Mouse (Mus musculus) stomach, embryonic 14.5 days (tissue): ENCODE measurements around the gene Lrrk1. TPM values are rescaled to one million over a fixed set of nuclear protein-coding genes. Genes with fewer than 3 reads are reported as not detected.

Experiments
- ATAC-seq: fragments of 200-750 bp; cut with Nextera tagmentation; 2 replicates; pipeline ENCODE4 v1.8.0; 2017; ENCODE audit warnings: low read depth, moderate TSS enrichment; ENCODE audit not compliant: insufficient number of reproducible peaks, insufficient read depth, low FRiP score
- H3K27ac ChIP-seq: fragments of 300-500 bp; sonication (generic); 2 replicates; pipeline ENCODE4 v1.5.1; 2014; ENCODE audit warnings: mild to moderate bottlenecking, low read length, moderate library complexity, mixed read lengths
- H3K27me3 ChIP-seq: fragments of 300-500 bp; sonication (generic); 2 replicates; pipeline ENCODE4 v1.6.1; 2014; ENCODE audit warnings: low read length, control low read depth, mixed read lengths; ENCODE audit not compliant: control insufficient read depth, insufficient read depth
- H3K36me3 ChIP-seq: fragments of 300-500 bp; sonication (generic); 2 replicates; pipeline ENCODE4 v1.6.1; 2014; ENCODE audit warnings: mild to moderate bottlenecking, control low read depth, low read length, moderate library complexity, mixed read lengths; ENCODE audit not compliant: control insufficient read depth, insufficient read depth
- H3K4me1 ChIP-seq: fragments of 300-500 bp; sonication (generic); 2 replicates; pipeline ENCODE4 v1.6.1; 2014; ENCODE audit warnings: low read length, control low read depth, mixed read lengths; ENCODE audit not compliant: control insufficient read depth, insufficient read depth
- H3K4me2 ChIP-seq: fragments of 300-500 bp; sonication (generic); replicated peaks from 2 replicates; pipeline ENCODE4 v1.6.1; 2014; ENCODE audit warnings: low read depth, low read length, control low read depth
- H3K4me3 ChIP-seq: fragments of 300-500 bp; sonication (generic); 2 replicates; pipeline ENCODE4 v1.5.1; 2014; ENCODE audit warnings: low read depth, low read length, control low read depth
- H3K9ac ChIP-seq: fragments of 300-500 bp; sonication (generic); replicated peaks from 2 replicates; pipeline ENCODE4 v1.6.1; 2014; ENCODE audit warnings: low read depth, mild to moderate bottlenecking, control low read depth, low read length, moderate library complexity, mixed read lengths
- H3K9me3 ChIP-seq: fragments of 300-500 bp; sonication (generic); 2 replicates; pipeline ENCODE4 v1.6.1; 2016; ENCODE audit warnings: low read depth, low read length, control low read depth; ENCODE audit not compliant: control insufficient read depth
- WGBS: fragments of 180-500 bp; shearing (Covaris S2); extraction: QIAGEN DNeasy Blood & Tissue Kit; methylation state at CpG from one replicate; pipeline ENCODE4 v1.1.7; 2014; 5-methylcytosine and 5-hydroxymethylcytosine counted together
- polyA plus RNA-seq: library from polyadenylated mRNA; unstranded; fragments of >200 nt; fragmentation: Nextera tagmentation; extraction: Ambion mirVana; gene quantifications from 2 replicates; pipeline ENCODE4 v1.2.1, GENCODE M21; 2014

Gene Lrrk1
- polyA plus RNA-seq, 1 experiment from 2014 or later: 17.9 TPM

DNA sequence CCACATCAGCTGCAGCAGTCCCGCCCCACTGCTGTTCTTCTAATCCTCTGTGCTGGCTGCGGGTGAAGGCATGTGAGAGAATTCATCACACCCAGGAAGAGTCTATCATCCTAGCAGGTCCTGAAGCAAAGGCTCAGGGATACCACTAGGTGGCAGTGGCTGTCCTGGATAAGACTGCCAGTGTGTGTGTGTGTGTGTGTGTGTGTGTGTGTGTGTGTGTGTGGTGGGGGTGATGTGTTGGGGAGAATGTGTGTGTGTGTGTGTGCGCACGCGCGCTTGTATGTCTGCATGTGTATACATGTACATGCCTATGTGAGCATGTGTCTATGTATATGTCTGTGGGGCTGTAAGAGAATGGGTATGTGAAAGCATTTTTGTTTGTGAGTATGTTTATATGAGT, 21.3 kb upstream of the Lrrk1 start:
- no peaks in the 10 kb centered on the region for H3K36me3 ChIP-seq
- WGBS: 63% methylated on average over 6 of the region's 6 CpGs
- no peak overlapping the region for H3K4me3 ChIP-seq
- no peaks in the 10 kb centered on the region for H3K9me3 ChIP-seq
- no peaks in the 10 kb centered on the region for H3K27me3 ChIP-seq
- H3K27ac ChIP-seq: no peak overlapping the region
- H3K4me1 ChIP-seq: peaks cover under 1% of the 10 kb centered on the region; the same call in 1 of the 2 replicates
- no peak overlapping the region for H3K4me2 ChIP-seq
- H3K9ac ChIP-seq: no peak overlapping the region
- no peak for ATAC-seq

DNA sequence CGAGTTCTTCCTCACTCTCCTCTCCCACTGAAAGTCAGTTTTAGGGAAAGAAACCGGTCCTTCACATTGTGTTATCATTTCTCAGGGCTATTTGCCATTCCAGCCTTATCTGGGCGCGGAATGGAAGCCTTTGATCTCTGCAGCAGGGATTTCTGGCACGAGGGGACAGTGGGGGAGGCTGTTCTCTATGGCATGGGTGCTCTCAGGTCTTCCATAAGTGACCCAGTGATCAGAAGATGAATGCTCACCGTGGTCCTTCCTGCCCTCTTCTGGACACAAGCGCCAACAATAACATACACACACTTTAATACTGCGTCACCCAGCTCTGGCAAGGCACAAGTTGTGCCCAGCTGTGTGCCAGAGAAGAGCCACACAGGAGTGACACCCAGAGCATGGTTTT, 18.8 kb upstream of the Lrrk1 start:
- WGBS: 58% methylated on average over 8 of the region's 8 CpGs
- Histone ChIP-seq H3K4me1 (peaks cover 8% of the 10 kb centered on the region; the same call in 1 of the 2 replicates), H3K9ac (no peak overlapping the region)

DNA sequence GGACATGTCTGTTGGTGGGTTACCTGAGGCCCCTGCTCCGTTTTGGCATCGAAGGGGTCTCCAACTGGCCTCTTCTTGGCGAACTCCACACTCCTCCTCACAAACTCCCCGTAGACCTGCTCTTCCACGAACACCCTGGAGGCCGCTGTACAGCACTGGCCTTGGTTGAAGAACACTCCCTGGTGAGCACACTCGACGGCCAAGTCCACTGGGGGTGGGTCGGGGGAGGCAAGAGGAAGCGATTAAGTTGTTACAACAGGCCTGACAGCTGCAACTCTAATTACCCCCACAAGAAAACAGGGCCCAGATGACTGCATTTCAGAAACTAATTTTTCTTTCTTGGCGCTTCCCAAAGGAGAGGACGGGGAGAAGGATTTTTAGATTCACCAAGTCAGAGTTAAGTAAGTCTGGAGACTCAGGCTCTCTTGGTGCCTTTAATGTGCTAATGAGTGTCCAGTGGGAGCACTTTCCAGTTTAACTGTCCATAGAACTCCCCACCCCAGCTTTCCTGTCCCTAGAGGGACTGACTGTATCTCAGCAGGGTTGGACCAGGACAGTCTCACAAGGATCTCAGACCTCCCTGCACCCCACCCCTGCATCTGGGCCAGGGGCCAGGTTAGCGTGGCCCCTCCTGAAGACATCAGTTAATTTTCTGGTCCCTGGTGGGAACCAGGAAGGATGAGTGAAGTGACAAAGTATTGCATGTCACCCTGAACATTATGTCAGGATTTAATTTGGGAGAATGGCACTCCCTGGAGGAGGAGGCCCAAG, 18.0 kb upstream of the Lrrk1 start:
- no peaks in the 10 kb centered on the region for H3K27me3 ChIP-seq
- no peak overlapping the region for H3K27ac ChIP-seq
- H3K9ac ChIP-seq: no peak overlapping the region
- H3K9me3 ChIP-seq: no peaks in the 10 kb centered on the region
- H3K4me1 ChIP-seq: peaks cover 13% of the 10 kb centered on the region; the same call in 1 of the 2 replicates
- no peak overlapping the region for H3K4me2 ChIP-seq
- H3K36me3 ChIP-seq: no peaks in the 10 kb centered on the region
- no peak for ATAC-seq
- H3K4me3 ChIP-seq: no peak overlapping the region
- 58% methylated on average over 13 of the region's 13 CpGs for WGBS

More for the DNA sequence above, 18.8 kb upstream of the Lrrk1 start:
- no peak for ATAC-seq
- no peak overlapping the region for H3K27ac ChIP-seq
- no peak overlapping the region for H3K4me2 ChIP-seq
- no peaks in the 10 kb centered on the region for H3K27me3 ChIP-seq
- no peaks in the 10 kb centered on the region for H3K36me3 ChIP-seq
- H3K9me3 ChIP-seq: no peaks in the 10 kb centered on the region
- no peak overlapping the region for H3K4me3 ChIP-seq

- ATAC-seq: no peak
- H3K9ac ChIP-seq: no peak overlapping the region
- no peak overlapping the region for H3K4me2 ChIP-seq
- WGBS: 52% methylated on average over 11 of the region's 11 CpGs
- no peak overlapping the region for H3K27ac ChIP-seq
- H3K36me3 ChIP-seq: no peaks in the 10 kb centered on the region
- H3K4me3 ChIP-seq: no peak overlapping the region
- H3K27me3 ChIP-seq: no peaks in the 10 kb centered on the region
- H3K9me3 ChIP-seq: no peaks in the 10 kb centered on the region
- H3K4me1 ChIP-seq: peaks cover 13% of the 10 kb centered on the region; the same call in 1 of the 2 replicates
Observed at GRCm38 (mm10) chr7:66405541-66405940, 17.4 kb upstream of the Lrrk1 start.

- H3K9ac ChIP-seq: no peak overlapping the region
- WGBS: 63% methylated on average over 4 of the region's 4 CpGs
- no peak overlapping the region for H3K4me2 ChIP-seq
- H3K9me3 ChIP-seq: no peaks in the 10 kb centered on the region
- H3K4me3 ChIP-seq: no peak overlapping the region
- peaks cover 13% of the 10 kb centered on the region; the same call in 1 of the 2 replicates for H3K4me1 ChIP-seq
- no peak for ATAC-seq
- H3K27me3 ChIP-seq: no peaks in the 10 kb centered on the region
- no peak overlapping the region for H3K27ac ChIP-seq
- peaks cover 1% of the 10 kb centered on the region; the same call in 1 of the 2 replicates for H3K36me3 ChIP-seq
Observed at GRCm38 (mm10) chr7:66404802-66405201, 16.7 kb upstream of the Lrrk1 start.

DNA sequence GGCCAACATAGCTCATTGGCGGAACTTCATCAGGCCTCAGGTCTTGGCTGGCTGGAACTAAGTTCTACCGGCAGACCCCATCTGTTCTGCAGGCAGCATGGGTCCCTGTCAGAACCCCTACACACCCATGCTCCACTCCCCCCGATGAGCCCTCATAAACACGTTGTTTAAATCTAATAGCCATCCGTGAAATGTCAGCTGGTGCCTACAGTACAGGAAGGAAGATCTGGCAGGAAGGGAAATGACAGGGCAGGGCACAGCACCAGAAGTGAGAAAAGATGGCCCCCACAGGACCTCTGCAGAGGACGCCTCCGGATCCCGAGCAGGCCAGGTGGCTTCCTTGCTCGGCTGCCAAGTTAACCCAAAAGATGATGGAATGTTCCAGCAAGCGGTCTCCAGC, 16.0 kb upstream of the Lrrk1 start:
- ATAC-seq: no peak
- H3K27ac ChIP-seq: no peak overlapping the region
- peaks cover 4% of the 10 kb centered on the region; the same call in 1 of the 2 replicates for H3K36me3 ChIP-seq
- no peaks in the 10 kb centered on the region for H3K9me3 ChIP-seq
- WGBS: 39% methylated on average over 10 of the region's 10 CpGs
- no peaks in the 10 kb centered on the region for H3K27me3 ChIP-seq
- no peak overlapping the region for H3K4me2 ChIP-seq
- no peak overlapping the region for H3K4me3 ChIP-seq
- H3K4me1 ChIP-seq: peaks cover 13% of the 10 kb centered on the region; the same call in 1 of the 2 replicates
- no peak overlapping the region for H3K9ac ChIP-seq

- WGBS: 92% methylated on average over 5 of the region's 5 CpGs
- Histone ChIP-seq H3K4me3 (no peak overlapping the region), H3K4me1 (peaks cover 13% of the 10 kb centered on the region; the same call in 1 of the 2 replicates), H3K27ac (no peak overlapping the region), H3K4me2 (no peak overlapping the region), H3K36me3 (peaks cover 4% of the 10 kb centered on the region; the same call in 1 of the 2 replicates), H3K9ac (no peak overlapping the region), H3K9me3 (no peaks in the 10 kb centered on the region), H3K27me3 (no peaks in the 10 kb centered on the region)
- no peak for ATAC-seq
Observed at GRCm38 (mm10) chr7:66402876-66403275, 14.7 kb upstream of the Lrrk1 start.

- Histone ChIP-seq H3K4me2 (no peak overlapping the region), H3K27me3 (no peaks in the 10 kb centered on the region), H3K27ac (no peak overlapping the region), H3K9me3 (no peaks in the 10 kb centered on the region), H3K4me3 (no peak overlapping the region), H3K9ac (no peak overlapping the region), H3K36me3 (peaks cover 4% of the 10 kb centered on the region; the same call in 1 of the 2 replicates), H3K4me1 (peaks cover 16% of the 10 kb centered on the region; the same call in 1 of the 2 replicates)
- WGBS: 54% methylated on average over 8 of the region's 8 CpGs
- no peak for ATAC-seq
Observed at GRCm38 (mm10) chr7:66401605-66402004, 13.5 kb upstream of the Lrrk1 start.
